Mouse (Mus musculus): ENCODE results near the gene Rdh5. TPM values are rescaled to one million over a fixed set of nuclear protein-coding genes. Genes with fewer than 3 reads are reported as not detected.

Gene Rdh5
- polyA plus RNA-seq, 1 experiment from 2014 or later, result 13.6 TPM

- no peak overlapping the region for H3K27ac ChIP-seq (ENCODE audit: low read length)
- no peaks in the 10 kb centered on the region for H3K9me3 ChIP-seq (replicated peaks; ENCODE audit: control insufficient read depth, low read length, poor library complexity, severe bottlenecking)
- H3K4me2 ChIP-seq (ENCODE audit: low read length), result peak overlapping the region; percentile 87
- peak overlapping the region; percentile 49 for H3K4me3 ChIP-seq (ENCODE audit: low read depth, low read length)
- H3K9ac ChIP-seq (ENCODE audit: low read depth, low read length), result peak overlapping the region; percentile 67
- H3K27me3 ChIP-seq (ENCODE audit: control insufficient read depth, insufficient read depth, low read depth, low read length), result peaks cover 30% of the 10 kb centered on the region
- H3K4me1 ChIP-seq (ENCODE audit: control insufficient read depth, insufficient read depth, low read length), result peaks cover 7% of the 10 kb centered on the region; the same call in 1 of the 2 replicates
- H3K36me3 ChIP-seq (ENCODE audit: control insufficient read depth, insufficient read depth, low read length), result no peaks in the 10 kb centered on the region
- 2% methylated on average over 21 of the region's 21 CpGs for WGBS
- peak; percentile 36 for ATAC-seq
Observed at GRCm38 (mm10) chr10:128933976-128934721, 11.5 kb upstream of the Rdh5 start.

DNA sequence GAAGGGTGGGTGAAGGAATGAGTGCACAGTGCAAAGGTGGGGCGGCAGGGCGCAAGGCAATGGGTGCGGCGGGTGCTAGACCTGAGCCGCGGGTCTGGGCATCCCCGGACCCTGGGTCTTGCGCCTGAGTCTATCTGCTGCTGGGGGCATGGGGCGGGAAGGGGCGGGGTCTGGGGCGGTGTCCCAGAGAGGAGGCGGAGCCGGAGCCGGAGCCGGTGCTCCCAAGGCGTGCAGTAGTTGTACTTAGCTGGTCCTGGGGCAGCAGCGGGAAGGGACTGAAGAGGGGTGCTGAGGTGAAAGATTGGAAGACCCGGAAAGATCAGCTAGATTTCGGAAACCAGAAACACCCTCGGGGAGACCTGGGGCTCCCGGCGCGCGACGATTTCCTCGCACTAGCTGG, 10.9 kb upstream of the Rdh5 start, which contains the start of gene Itga7:
TSS of gene Itga7 (plus strand) at position 245 of the 400 bp plus-strand sequence.
- peak within 1 kb of the TSS; percentile 67 for H3K9ac ChIP-seq (ENCODE audit: low read depth, low read length)
- ATAC-seq, result peak; percentile 72
- peaks cover 7% of the 10 kb centered on the region; the same call in 1 of the 2 replicates for H3K4me1 ChIP-seq (ENCODE audit: control insufficient read depth, insufficient read depth, low read length)
- 1% methylated on average over 26 of the region's 26 CpGs for WGBS
- H3K4me3 ChIP-seq (ENCODE audit: low read depth, low read length), result peak within 1 kb of the TSS; percentile 49
- no peak within 1 kb of the TSS for H3K27ac ChIP-seq (ENCODE audit: low read length)
- no peaks in the 10 kb centered on the region for H3K36me3 ChIP-seq (ENCODE audit: control insufficient read depth, insufficient read depth, low read length)
- H3K4me2 ChIP-seq (ENCODE audit: low read length), result peak within 1 kb of the TSS; percentile 87
- peaks cover 31% of the 10 kb centered on the region for H3K27me3 ChIP-seq (ENCODE audit: control insufficient read depth, insufficient read depth, low read depth, low read length)
- no peaks in the 10 kb centered on the region for H3K9me3 ChIP-seq (replicated peaks; ENCODE audit: control insufficient read depth, low read length, poor library complexity, severe bottlenecking)

GRCm38 (mm10) chr10:128931441-128931840, 8.8 kb upstream of the Rdh5 start:
- H3K4me2 ChIP-seq (ENCODE audit: low read length), result no peak overlapping the region
- ATAC-seq, result no peak
- H3K4me3 ChIP-seq (ENCODE audit: low read depth, low read length), result no peak overlapping the region
- H3K9me3 ChIP-seq (replicated peaks; ENCODE audit: control insufficient read depth, low read length, poor library complexity, severe bottlenecking), result no peaks in the 10 kb centered on the region
- no peaks in the 10 kb centered on the region for H3K36me3 ChIP-seq (ENCODE audit: control insufficient read depth, insufficient read depth, low read length)
- peaks cover 7% of the 10 kb centered on the region; the same call in 1 of the 2 replicates for H3K4me1 ChIP-seq (ENCODE audit: control insufficient read depth, insufficient read depth, low read length)
- H3K27ac ChIP-seq (ENCODE audit: low read length), result no peak overlapping the region
- WGBS, result 74% methylated on average over 2 of the region's 2 CpGs
- no peak overlapping the region for H3K9ac ChIP-seq (ENCODE audit: low read depth, low read length)
- H3K27me3 ChIP-seq (ENCODE audit: control insufficient read depth, insufficient read depth, low read depth, low read length), result peaks cover 34% of the 10 kb centered on the region

DNA sequence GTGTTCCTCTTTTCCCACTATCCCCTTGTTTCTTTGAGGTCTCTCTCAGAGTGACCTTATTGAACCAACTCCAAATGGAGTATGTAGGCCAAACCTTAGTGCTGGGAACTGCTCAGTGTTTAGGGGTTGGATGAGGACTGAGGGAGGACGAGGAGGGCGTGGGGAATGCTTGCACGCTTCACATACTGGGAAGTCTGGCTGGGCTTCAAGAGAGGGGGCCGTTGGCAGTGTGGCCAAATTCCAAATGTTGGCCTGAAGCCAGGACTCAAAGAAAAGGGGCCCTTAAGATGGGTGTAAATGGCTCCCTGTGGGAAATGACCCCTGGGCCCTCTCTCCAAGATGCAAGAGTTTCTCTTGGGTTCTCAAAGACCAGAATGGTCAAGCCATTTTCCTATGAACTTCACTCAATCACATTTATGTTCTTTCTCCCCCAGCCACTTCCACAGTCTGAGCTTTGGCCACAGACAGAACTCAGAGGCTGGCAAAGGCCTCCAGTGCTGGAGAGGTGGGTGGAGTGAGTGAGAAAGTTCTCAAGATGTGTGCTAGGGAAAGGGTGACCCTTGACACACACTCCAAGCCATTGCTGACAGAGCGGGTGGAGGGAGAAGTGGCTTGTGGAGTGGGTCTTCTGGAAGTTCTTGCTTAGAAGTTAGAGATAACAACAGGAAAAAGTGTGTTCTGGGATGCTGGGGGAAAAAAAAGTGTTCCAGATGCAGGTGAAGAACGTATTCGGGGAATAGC, 7.1 kb upstream of the Rdh5 start:
- H3K4me2 ChIP-seq (ENCODE audit: low read length), result no peak overlapping the region
- H3K9ac ChIP-seq (ENCODE audit: low read depth, low read length), result no peak overlapping the region
- peaks cover 7% of the 10 kb centered on the region; the same call in 1 of the 2 replicates for H3K4me1 ChIP-seq (ENCODE audit: control insufficient read depth, insufficient read depth, low read length)
- no peaks in the 10 kb centered on the region for H3K36me3 ChIP-seq (ENCODE audit: control insufficient read depth, insufficient read depth, low read length)
- ATAC-seq, result no peak
- WGBS, result 59% methylated on average over 7 of the region's 7 CpGs
- no peak overlapping the region for H3K4me3 ChIP-seq (ENCODE audit: low read depth, low read length)
- H3K27ac ChIP-seq (ENCODE audit: low read length), result no peak overlapping the region; the same call in 1 of the 2 replicates
- H3K9me3 ChIP-seq (replicated peaks; ENCODE audit: control insufficient read depth, low read length, poor library complexity, severe bottlenecking), result no peaks in the 10 kb centered on the region
- peaks cover 20% of the 10 kb centered on the region for H3K27me3 ChIP-seq (ENCODE audit: control insufficient read depth, insufficient read depth, low read depth, low read length)

DNA sequence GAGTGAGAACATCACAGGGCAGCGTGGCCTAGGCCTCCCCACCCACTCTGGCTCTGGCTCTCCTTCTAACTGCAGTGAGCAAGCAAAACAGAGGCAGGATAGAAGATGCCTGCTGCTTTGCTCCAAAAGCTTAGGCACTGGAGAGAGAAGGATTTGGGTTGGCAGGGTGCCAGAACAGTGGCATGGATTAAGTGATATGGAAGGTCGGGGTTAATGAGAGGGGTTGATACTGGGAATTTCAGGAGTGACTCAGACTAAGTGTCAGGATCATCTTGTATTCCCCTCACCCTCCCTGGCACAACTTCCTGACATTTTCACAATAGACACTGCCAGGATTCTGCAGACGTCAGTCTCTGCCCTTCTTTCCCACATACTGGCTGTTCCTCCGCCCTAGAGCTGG, 5.7 kb upstream of the Rdh5 start:
- peaks cover 20% of the 10 kb centered on the region for H3K27me3 ChIP-seq (ENCODE audit: control insufficient read depth, insufficient read depth, low read depth, low read length)
- peaks cover 10% of the 10 kb centered on the region for H3K4me1 ChIP-seq (ENCODE audit: control insufficient read depth, insufficient read depth, low read length)
- no peaks in the 10 kb centered on the region for H3K36me3 ChIP-seq (ENCODE audit: control insufficient read depth, insufficient read depth, low read length)
- no peaks in the 10 kb centered on the region for H3K9me3 ChIP-seq (replicated peaks; ENCODE audit: control insufficient read depth, low read length, poor library complexity, severe bottlenecking)
- no peak for ATAC-seq
- 0 out of 2 replicates have a peak overlapping the region, but pooled peaks have one; percentile 2 for H3K9ac ChIP-seq (ENCODE audit: low read depth, low read length)
- 17% methylated on average over 4 of the region's 4 CpGs for WGBS
- no peak overlapping the region for H3K27ac ChIP-seq (ENCODE audit: low read length)
- H3K4me3 ChIP-seq (ENCODE audit: low read depth, low read length), result no peak overlapping the region
- no peak overlapping the region for H3K4me2 ChIP-seq (ENCODE audit: low read length)

GRCm38 (mm10) chr10:128923935-128924334, 1.2 kb upstream of the Rdh5 start, which contains the start of gene Bloc1s1:
Gene Bloc1s1 (minus strand): TSS chr10:128924035.
- WGBS, result 68% methylated on average over 9 of the region's 9 CpGs
- no peaks in the 10 kb centered on the region for H3K9me3 ChIP-seq (replicated peaks; ENCODE audit: control insufficient read depth, low read length, poor library complexity, severe bottlenecking)
- H3K27ac ChIP-seq (ENCODE audit: low read length), result peak within 1 kb of the TSS; percentile 97
- no peak for ATAC-seq
- peak within 1 kb of the TSS; percentile 86 for H3K4me3 ChIP-seq (ENCODE audit: low read depth, low read length)
- peaks cover 5% of the 10 kb centered on the region for H3K27me3 ChIP-seq (ENCODE audit: control insufficient read depth, insufficient read depth, low read depth, low read length)
- no peaks in the 10 kb centered on the region for H3K36me3 ChIP-seq (ENCODE audit: control insufficient read depth, insufficient read depth, low read length)
- H3K4me2 ChIP-seq (ENCODE audit: low read length), result peak within 1 kb of the TSS; percentile 85
- peaks cover 18% of the 10 kb centered on the region for H3K4me1 ChIP-seq (ENCODE audit: control insufficient read depth, insufficient read depth, low read length)
- peak within 1 kb of the TSS; percentile 85 for H3K9ac ChIP-seq (ENCODE audit: low read depth, low read length)

DNA sequence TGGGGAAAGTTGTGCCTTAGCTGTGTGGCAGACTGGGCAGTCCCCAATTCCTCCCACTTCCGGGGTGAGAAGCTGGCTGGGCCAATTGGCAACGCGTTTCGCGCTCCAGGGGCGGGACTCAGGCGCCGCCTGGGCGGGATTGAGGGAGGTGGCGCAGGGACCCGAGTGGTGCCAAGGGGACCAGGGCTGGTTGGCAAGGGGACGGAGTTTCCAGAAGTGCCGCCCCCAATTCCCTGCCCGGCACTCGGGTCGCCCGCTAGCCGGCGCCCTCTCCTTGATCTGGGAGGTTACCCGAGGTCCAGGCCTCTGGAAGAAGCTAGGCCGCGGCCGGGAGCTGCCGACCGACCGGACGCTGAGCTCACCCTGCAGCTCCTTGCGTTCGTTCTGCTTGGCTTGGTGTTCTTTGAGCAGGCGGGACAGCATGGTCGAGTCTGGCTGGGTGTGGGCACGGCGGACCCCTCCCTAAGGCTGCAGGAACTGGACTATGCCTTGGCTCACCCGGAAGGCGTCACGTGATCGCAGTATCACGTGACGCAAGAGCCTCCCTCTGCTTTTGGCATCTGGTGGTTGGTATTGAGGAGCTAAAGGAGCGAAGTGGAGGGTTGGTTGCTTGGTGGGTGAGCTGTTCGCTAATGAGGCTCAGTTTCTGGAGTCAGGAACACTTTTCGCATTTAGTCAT, 464 bp upstream of the Rdh5 start:
- peak overlapping the region; percentile 97 for H3K27ac ChIP-seq (ENCODE audit: low read length)

GRCm38 (mm10) chr10:128921883-128922821, 536 bp downstream of the Rdh5 start:
- Histone ChIP-seq H3K27me3 (ENCODE audit: control insufficient read depth, insufficient read depth, low read depth, low read length) (no peaks in the 10 kb centered on the region), H3K4me2 (ENCODE audit: low read length) (peak overlapping the region; percentile 85), H3K36me3 (ENCODE audit: control insufficient read depth, insufficient read depth, low read length) (no peaks in the 10 kb centered on the region), H3K9ac (ENCODE audit: low read depth, low read length) (peak overlapping the region; percentile 85; the same call in 1 of the 2 replicates), H3K4me3 (ENCODE audit: low read depth, low read length) (peak overlapping the region; percentile 86), H3K9me3 (replicated peaks; ENCODE audit: control insufficient read depth, low read length, poor library complexity, severe bottlenecking) (no peaks in the 10 kb centered on the region), H3K4me1 (ENCODE audit: control insufficient read depth, insufficient read depth, low read length) (peaks cover 18% of the 10 kb centered on the region), H3K27ac (ENCODE audit: low read length) (peak overlapping the region; percentile 97; the same call in 1 of the 2 replicates)
- 75% methylated on average over 16 of the region's 16 CpGs for WGBS
- ATAC-seq, result no peak

More for the DNA sequence above, 464 bp upstream of the Rdh5 start:
- Histone ChIP-seq H3K9ac (ENCODE audit: low read depth, low read length) (peak overlapping the region; percentile 85), H3K4me2 (ENCODE audit: low read length) (peak overlapping the region; percentile 85), H3K4me1 (ENCODE audit: control insufficient read depth, insufficient read depth, low read length) (peaks cover 18% of the 10 kb centered on the region), H3K27me3 (ENCODE audit: control insufficient read depth, insufficient read depth, low read depth, low read length) (peaks cover 2% of the 10 kb centered on the region; the same call in 1 of the 2 replicates), H3K9me3 (replicated peaks; ENCODE audit: control insufficient read depth, low read length, poor library complexity, severe bottlenecking) (no peaks in the 10 kb centered on the region), H3K36me3 (ENCODE audit: control insufficient read depth, insufficient read depth, low read length) (no peaks in the 10 kb centered on the region), H3K4me3 (ENCODE audit: low read depth, low read length) (peak overlapping the region; percentile 86)
- peak; percentile 95 for ATAC-seq
- WGBS, result under 1% methylated on average over 41 of the region's 42 CpGs

Measured in midbrain, embryonic 16.5 days (tissue).